Mouse (Mus musculus) limb, embryonic 12.5 days (tissue): ENCODE measurements around the gene Ttc29. TPM values are rescaled to one million over a fixed set of nuclear protein-coding genes. Genes with fewer than 3 reads are reported as not detected.

Experiments used
- ATAC-seq: fragments of 200-750 bp; cut with Nextera tagmentation; 2 replicates; pipeline ENCODE4 v1.8.0; 2017; ENCODE audit warnings: low read depth, moderate TSS enrichment; ENCODE audit not compliant: insufficient number of reproducible peaks, insufficient read depth, low FRiP score, low TSS enrichment
- H3K27ac ChIP-seq: fragments of 300-500 bp; sonication (generic); 2 replicates; pipeline ENCODE4 v1.5.1; 2016; ENCODE audit warnings: mild to moderate bottlenecking, moderate library complexity
- H3K27me3 ChIP-seq: fragments of 300-500 bp; sonication (generic); 2 replicates; pipeline ENCODE4 v1.6.1; 2016; ENCODE audit warnings: mild to moderate bottlenecking, moderate library complexity
- H3K36me3 ChIP-seq: fragments of 300-500 bp; sonication (generic); 2 replicates; pipeline ENCODE4 v1.6.1; 2016; ENCODE audit warnings: mild to moderate bottlenecking, moderate library complexity
- H3K4me1 ChIP-seq: fragments of 300-500 bp; sonication (generic); replicated peaks from 2 replicates; pipeline ENCODE4 v1.6.1; 2016
- H3K4me2 ChIP-seq: fragments of 300-500 bp; sonication (generic); 2 replicates; pipeline ENCODE4 v1.6.1; 2016; ENCODE audit warnings: mild to moderate bottlenecking, moderate library complexity
- H3K4me3 ChIP-seq: fragments of 300-500 bp; sonication (generic); replicated peaks from 2 replicates; pipeline ENCODE4 v1.5.1; 2016; ENCODE audit warnings: mild to moderate bottlenecking
- H3K9ac ChIP-seq: fragments of 300-500 bp; sonication (generic); replicated peaks from 2 replicates; pipeline ENCODE4 v1.6.1; 2016; ENCODE audit warnings: mild to moderate bottlenecking, moderate library complexity
- H3K9me3 ChIP-seq: fragments of 300-500 bp; sonication (generic); 2 replicates; pipeline ENCODE4 v1.6.1; 2016; ENCODE audit warnings: mild to moderate bottlenecking, moderate library complexity
- WGBS: fragments of 180-500 bp; shearing (Covaris S2); methylation state at CpG from one replicate; pipeline ENCODE4 v1.1.7; 2016; 5-methylcytosine and 5-hydroxymethylcytosine counted together
- polyA plus RNA-seq: library from polyadenylated mRNA; unstranded; fragments of >200 nt; fragmentation: Nextera tagmentation; extraction: Ambion mirVana; gene quantifications from 2 replicates; pipeline ENCODE4 v1.2.1, GENCODE M21; 2016

The Ttc29 gene
- polyA plus RNA-seq, 1 experiment from 2014 or later = not detected

GRCm38 (mm10) chr8:78277411-78277810 is 64.3 kb downstream of the Ttc29 start:
- no peaks in the 10 kb centered on the region for H3K9me3 ChIP-seq
- H3K4me2 ChIP-seq = no peak overlapping the region
- no peak overlapping the region for H3K9ac ChIP-seq
- no peak overlapping the region for H3K27ac ChIP-seq
- no peak overlapping the region for H3K4me3 ChIP-seq
- no peak for ATAC-seq
- 82% methylated on average over 2 of the region's 2 CpGs for WGBS
- H3K4me1 ChIP-seq = 0 out of 2 replicates have a peak, but pooled peaks cover 8% of the 10 kb centered on the region
- H3K27me3 ChIP-seq = no peaks in the 10 kb centered on the region
- H3K36me3 ChIP-seq = no peaks in the 10 kb centered on the region

DNA sequence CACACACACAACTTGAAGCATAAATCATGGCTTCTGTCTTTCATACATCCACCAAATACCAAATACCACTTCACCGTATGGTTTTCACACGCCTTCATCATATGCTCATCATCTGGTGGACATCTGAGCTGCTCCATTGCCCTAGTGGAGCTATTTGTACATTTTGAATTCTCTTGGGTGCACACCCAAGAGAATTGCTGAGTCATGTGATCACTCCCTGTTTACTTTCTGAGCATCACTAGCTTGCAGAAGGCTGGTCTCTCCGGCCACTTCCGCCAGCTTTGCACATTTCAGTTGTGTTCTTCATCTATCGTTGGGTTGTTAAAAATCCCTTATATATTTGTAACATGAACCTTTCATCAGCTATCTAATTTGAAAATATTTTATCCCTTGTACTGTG is 65.5 kb downstream of the Ttc29 start:
- no peak overlapping the region for H3K4me3 ChIP-seq
- 0 out of 2 replicates have a peak, but pooled peaks cover 4% of the 10 kb centered on the region for H3K4me1 ChIP-seq
- H3K4me2 ChIP-seq = no peak overlapping the region
- 90% methylated on average over 5 of the region's 5 CpGs for whole genome bisulfite sequencing
- H3K36me3 ChIP-seq = no peaks in the 10 kb centered on the region
- no peak for ATAC-seq
- no peaks in the 10 kb centered on the region for H3K9me3 ChIP-seq
- no peaks in the 10 kb centered on the region for H3K27me3 ChIP-seq
- no peak overlapping the region for H3K9ac ChIP-seq
- no peak overlapping the region for H3K27ac ChIP-seq

- Histone ChIP-seq H3K27ac (no peak overlapping the region), H3K4me3 (no peak overlapping the region), H3K4me2 (no peak overlapping the region), H3K9me3 (no peaks in the 10 kb centered on the region), H3K27me3 (no peaks in the 10 kb centered on the region), H3K36me3 (no peaks in the 10 kb centered on the region), H3K4me1 (no peaks in the 10 kb centered on the region), H3K9ac (no peak overlapping the region)
- 84% methylated on average over 2 of the region's 2 CpGs for WGBS
- no peak for ATAC-seq
Observed at GRCm38 (mm10) chr8:78284805-78285204, 71.7 kb downstream of the Ttc29 start.

- H3K4me3 ChIP-seq = no peak overlapping the region
- H3K9ac ChIP-seq = no peak overlapping the region
- H3K27me3 ChIP-seq = no peaks in the 10 kb centered on the region
- no peaks in the 10 kb centered on the region for H3K36me3 ChIP-seq
- H3K4me2 ChIP-seq = no peak overlapping the region
- no peak for ATAC-seq
- peaks cover 3% of the 10 kb centered on the region; the same call in 1 of the 2 replicates for H3K4me1 ChIP-seq
- WGBS = 80% methylated on average over 4 of the region's 4 CpGs
- no peak overlapping the region for H3K27ac ChIP-seq
- no peaks in the 10 kb centered on the region for H3K9me3 ChIP-seq
Observed at GRCm38 (mm10) chr8:78285366-78285765, 72.3 kb downstream of the Ttc29 start.

DNA sequence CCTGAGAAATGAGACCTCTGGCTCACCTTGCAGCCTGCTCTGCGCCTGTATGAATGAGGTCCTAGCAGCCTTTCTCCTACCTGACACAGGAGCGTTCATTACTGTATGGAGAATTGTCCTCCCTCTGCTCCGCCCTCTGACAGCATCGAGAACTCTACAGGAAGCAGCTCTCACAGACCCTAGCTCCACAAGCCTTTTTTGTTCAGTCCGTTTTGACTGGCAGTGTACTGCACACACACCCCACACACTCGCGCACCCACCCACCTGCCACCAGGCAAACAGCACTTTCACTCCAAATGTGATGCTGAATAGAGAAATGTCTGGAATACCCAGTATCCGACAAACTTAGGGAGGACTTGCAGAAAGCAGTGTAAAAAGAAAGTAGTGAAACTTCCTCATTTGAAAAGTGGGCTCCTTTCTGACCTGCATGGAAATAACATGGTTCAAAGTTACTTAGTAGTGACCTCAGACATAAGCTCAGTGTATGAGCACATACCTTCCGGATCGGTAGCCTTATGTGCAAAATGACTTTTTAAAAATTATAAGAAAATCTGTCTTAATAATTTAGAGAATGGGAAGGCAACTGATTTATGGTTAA is 76.4 kb downstream of the Ttc29 start:
- 80% methylated on average over 10 of the region's 10 CpGs for WGBS
- ATAC-seq = no peak
- Histone ChIP-seq H3K9ac (no peak overlapping the region), H3K9me3 (no peaks in the 10 kb centered on the region), H3K4me2 (no peak overlapping the region), H3K4me3 (no peak overlapping the region), H3K27me3 (no peaks in the 10 kb centered on the region; the same call in 1 of the 2 replicates), H3K36me3 (no peaks in the 10 kb centered on the region), H3K4me1 (peaks cover 4% of the 10 kb centered on the region; the same call in 1 of the 2 replicates), H3K27ac (no peak overlapping the region)

GRCm38 (mm10) chr8:78290274-78290673 is 77.2 kb downstream of the Ttc29 start:
- Histone ChIP-seq H3K27ac (no peak overlapping the region), H3K4me3 (no peak overlapping the region), H3K36me3 (no peaks in the 10 kb centered on the region), H3K4me1 (peaks cover 4% of the 10 kb centered on the region; the same call in 1 of the 2 replicates), H3K4me2 (no peak overlapping the region), H3K9me3 (no peaks in the 10 kb centered on the region), H3K27me3 (no peaks in the 10 kb centered on the region; the same call in 1 of the 2 replicates), H3K9ac (no peak overlapping the region; the same call in 1 of the 2 replicates)
- 58% methylated on average over 7 of the region's 7 CpGs for WGBS
- no peak for ATAC-seq

- ATAC-seq = no peak
Observed at GRCm38 (mm10) chr8:78295494-78295893, 82.4 kb downstream of the Ttc29 start.

GRCm38 (mm10) chr8:78303579-78303978 is 90.5 kb downstream of the Ttc29 start:
- WGBS = 25% methylated on average over 7 of the region's 7 CpGs
- Histone ChIP-seq H3K9ac (no peak overlapping the region), H3K4me3 (no peak overlapping the region), H3K27me3 (peaks cover 9% of the 10 kb centered on the region), H3K9me3 (no peaks in the 10 kb centered on the region), H3K4me2 (no peak overlapping the region), H3K4me1 (no peaks in the 10 kb centered on the region), H3K27ac (no peak overlapping the region), H3K36me3 (no peaks in the 10 kb centered on the region)
- no peak for ATAC-seq

More at GRCm38 (mm10) chr8:78295494-78295893, 82.4 kb downstream of the Ttc29 start:
- 66% methylated on average over 5 of the region's 5 CpGs for WGBS
- Histone ChIP-seq H3K27ac (no peak overlapping the region), H3K9me3 (no peaks in the 10 kb centered on the region), H3K27me3 (no peaks in the 10 kb centered on the region; the same call in 1 of the 2 replicates), H3K4me3 (no peak overlapping the region), H3K9ac (no peak overlapping the region), H3K36me3 (no peaks in the 10 kb centered on the region), H3K4me2 (no peak overlapping the region), H3K4me1 (no peaks in the 10 kb centered on the region)

GRCm38 (mm10) chr8:78306604-78307003 is 93.5 kb downstream of the Ttc29 start:
- no peak for ATAC-seq
- Histone ChIP-seq H3K27ac (no peak overlapping the region), H3K4me3 (no peak overlapping the region), H3K4me1 (no peaks in the 10 kb centered on the region), H3K27me3 (peaks cover 9% of the 10 kb centered on the region), H3K4me2 (no peak overlapping the region), H3K9me3 (no peaks in the 10 kb centered on the region), H3K9ac (no peak overlapping the region), H3K36me3 (no peaks in the 10 kb centered on the region)
- WGBS = 68% methylated on average over 10 of the region's 10 CpGs

GRCm38 (mm10) chr8:78307131-78307530 is 94.0 kb downstream of the Ttc29 start:
- peaks cover 9% of the 10 kb centered on the region for H3K27me3 ChIP-seq
- ATAC-seq = no peak
- no peaks in the 10 kb centered on the region for H3K4me1 ChIP-seq
- H3K9ac ChIP-seq = no peak overlapping the region
- no peak overlapping the region for H3K4me3 ChIP-seq
- H3K27ac ChIP-seq = no peak overlapping the region
- no peak overlapping the region for H3K4me2 ChIP-seq
- WGBS = 49% methylated on average over 4 of the region's 4 CpGs
- H3K9me3 ChIP-seq = no peaks in the 10 kb centered on the region
- no peaks in the 10 kb centered on the region for H3K36me3 ChIP-seq

DNA sequence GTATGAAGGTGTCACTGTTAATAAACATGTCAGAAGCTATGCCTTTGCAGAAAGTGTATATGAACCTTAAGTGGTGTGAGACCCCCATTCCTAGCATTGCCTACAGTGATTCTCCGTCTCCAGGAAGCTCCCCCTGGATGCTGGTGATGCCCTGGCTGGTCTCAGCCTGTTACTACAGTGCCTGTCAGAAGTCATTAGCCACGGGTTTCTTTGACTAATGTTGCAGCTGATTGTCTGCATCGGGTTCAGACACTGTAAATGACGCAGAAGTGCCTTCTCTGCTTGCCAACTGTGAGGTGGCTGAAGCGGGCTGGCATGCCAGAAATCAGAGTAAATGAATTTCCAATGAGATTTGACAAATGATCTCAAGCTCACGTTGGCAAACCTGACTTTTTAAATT is 96.4 kb downstream of the Ttc29 start:
- no peak overlapping the region for H3K9ac ChIP-seq
- ATAC-seq = no peak
- H3K4me3 ChIP-seq = no peak overlapping the region
- WGBS = 73% methylated on average over 6 of the region's 6 CpGs
- no peak overlapping the region for H3K27ac ChIP-seq
- no peaks in the 10 kb centered on the region for H3K36me3 ChIP-seq
- H3K4me2 ChIP-seq = no peak overlapping the region
- peaks cover 4% of the 10 kb centered on the region; the same call in 1 of the 2 replicates for H3K27me3 ChIP-seq
- no peaks in the 10 kb centered on the region for H3K9me3 ChIP-seq
- no peaks in the 10 kb centered on the region for H3K4me1 ChIP-seq

GRCm38 (mm10) chr8:78315576-78315975 is 102.5 kb downstream of the Ttc29 start:
- H3K36me3 ChIP-seq = no peaks in the 10 kb centered on the region
- H3K4me2 ChIP-seq = no peak overlapping the region
- no peak overlapping the region for H3K9ac ChIP-seq
- no peaks in the 10 kb centered on the region for H3K27me3 ChIP-seq
- 67% methylated on average over 9 of the region's 9 CpGs for WGBS
- no peaks in the 10 kb centered on the region for H3K4me1 ChIP-seq
- H3K9me3 ChIP-seq = no peaks in the 10 kb centered on the region
- H3K4me3 ChIP-seq = no peak overlapping the region
- ATAC-seq = no peak
- no peak overlapping the region for H3K27ac ChIP-seq
